Mouse (Mus musculus) erythroblast, embryonic 14.5 days (primary cell): ENCODE data around the gene Gm8126.
"Not testable (repeated sequence)": the region's sequence is repeated elsewhere in the genome, so short reads cannot be mapped to it uniquely, and the experiment has no call there.

Experiments used
- GATA1 ChIP-seq: IDR thresholded peaks from 2 replicates; pipeline ENCODE4 v1.6.1; 2012; ENCODE audit warnings: low read length, inconsistent platforms, mixed read lengths
- TAL1 ChIP-seq: IDR thresholded peaks from 3 replicates; pipeline ENCODE4 v1.6.1; 2012; ENCODE audit warnings: low read length, inconsistent platforms, mixed read lengths

DNA sequence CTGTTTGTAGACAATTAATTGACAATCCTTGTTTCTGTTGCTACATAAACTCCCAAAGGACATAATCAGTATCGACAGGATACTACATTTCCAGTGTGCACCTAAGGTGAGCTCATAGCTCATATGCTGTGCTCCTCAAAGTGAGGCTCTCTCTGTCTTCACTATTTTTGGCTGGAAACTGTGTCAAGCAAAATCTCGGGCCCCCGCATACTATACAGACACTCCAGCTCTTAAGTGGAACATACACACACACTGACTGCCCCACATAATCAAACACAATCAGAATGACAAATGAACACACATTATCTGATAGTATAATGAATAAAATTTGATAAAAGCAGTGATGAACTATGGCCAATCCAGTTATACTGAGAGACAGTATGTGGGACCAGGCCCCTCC is 20.2 kb downstream of the Gm8126 start:
- not testable (repeated sequence) for TF ChIP-seq GATA1, TAL1
